Mouse (Mus musculus) adrenal gland, postnatal 36 days (tissue): ENCODE data around the gene Ggta1. TPM values are rescaled to one million over a fixed set of nuclear protein-coding genes. Genes with fewer than 3 reads are reported as not detected.

Experiments used
- DNase-seq, 2 experiments: peaks; one replicate each; pipeline ENCODE4 v3.0.0; 2021; ENCODE audit warnings: mixed read lengths in 1 of 2
- total RNA-seq, 2 experiments: library from RNA; stranded (reverse); gene quantifications; 2 replicates each; pipeline ENCODE4 v1.2.3; 2021

Ggta1 gene
- total RNA-seq, 2 experiments from 2014 or later = 7.9 to 14.2 TPM

- no peak for DNase-seq
Observed at GRCm38 (mm10) chr2:35491151-35491550, 28.1 kb upstream of the Ggta1 start.

GRCm38 (mm10) chr2:35490458-35491111, 27.6 kb upstream of the Ggta1 start:
- no peak for DNase-seq

- DNase-seq = no peak
Observed at GRCm38 (mm10) chr2:35487700-35488099, 24.7 kb upstream of the Ggta1 start.

GRCm38 (mm10) chr2:35486981-35487655, 24.1 kb upstream of the Ggta1 start:
- DNase-seq = no peak

GRCm38 (mm10) chr2:35484102-35484501, 21.1 kb upstream of the Ggta1 start:
- DNase-seq = no peak

- no peak for DNase-seq
Observed at GRCm38 (mm10) chr2:35483402-35483801, 20.4 kb upstream of the Ggta1 start.

- no peak for DNase-seq
Observed at GRCm38 (mm10) chr2:35481322-35481990, 18.4 kb upstream of the Ggta1 start.

GRCm38 (mm10) chr2:35480073-35480472, 17.0 kb upstream of the Ggta1 start:
- no peak for DNase-seq

- no peak for DNase-seq
Observed at GRCm38 (mm10) chr2:35478812-35479122, 15.7 kb upstream of the Ggta1 start.

- no peak for DNase-seq
Observed at GRCm38 (mm10) chr2:35477999-35478811, 15.2 kb upstream of the Ggta1 start.

GRCm38 (mm10) chr2:35477321-35477720, 14.3 kb upstream of the Ggta1 start:
- DNase-seq = no peak

- no peak for DNase-seq
Observed at GRCm38 (mm10) chr2:35474916-35475315, 11.9 kb upstream of the Ggta1 start.

GRCm38 (mm10) chr2:35469266-35469665, 6.2 kb upstream of the Ggta1 start:
- DNase-seq = no peak

- DNase-seq = no peak
Observed at GRCm38 (mm10) chr2:35468276-35468675, 5.2 kb upstream of the Ggta1 start.

- DNase-seq = no peak
Observed at GRCm38 (mm10) chr2:35467855-35468254, 4.8 kb upstream of the Ggta1 start.

- DNase-seq = no peak
Observed at GRCm38 (mm10) chr2:35465677-35466076, 2.6 kb upstream of the Ggta1 start.

- DNase-seq = no peak
Observed at GRCm38 (mm10) chr2:35464548-35464947, 1.5 kb upstream of the Ggta1 start.

GRCm38 (mm10) chr2:35464089-35464534, 1.1 kb upstream of the Ggta1 start:
- no peak for DNase-seq

GRCm38 (mm10) chr2:35463372-35464088, 499 bp upstream of the Ggta1 start:
- DNase-seq = peak; percentile 24 to 41

GRCm38 (mm10) chr2:35461971-35462787, 852 bp downstream of the Ggta1 start:
- DNase-seq = peak in 1 of 2 experiments; percentile 41
